Mouse (Mus musculus) midbrain, postnatal 0 days (tissue): ENCODE data around the gene Stx5a. TPM values are rescaled to one million over a fixed set of nuclear protein-coding genes. Genes with fewer than 3 reads are reported as not detected.

Experiments used
- ATAC-seq: fragments of 200-750 bp; cut with Nextera tagmentation; 2 replicates; pipeline ENCODE4 v1.8.0; 2017; ENCODE audit warnings: moderate number of reproducible peaks, mild to moderate bottlenecking, moderate TSS enrichment, moderate library complexity; ENCODE audit not compliant: low FRiP score
- DNase-seq: peaks from one replicate; pipeline ENCODE4 v3.0.0-alpha.2; 2015; ENCODE audit warnings: low spot score
- H3K27ac ChIP-seq: fragments of 300-500 bp; sonication (generic); 2 replicates; pipeline ENCODE4 v1.5.1; 2014; ENCODE audit warnings: low read depth, mild to moderate bottlenecking, low read length, mixed read lengths
- H3K27me3 ChIP-seq: fragments of 300-500 bp; sonication (generic); 2 replicates; pipeline ENCODE4 v1.6.1; 2014; ENCODE audit warnings: low read length, control low read depth, mixed read lengths; ENCODE audit not compliant: insufficient read depth
- H3K36me3 ChIP-seq: fragments of 300-500 bp; sonication (generic); 2 replicates; pipeline ENCODE4 v1.6.1; 2014; ENCODE audit warnings: low read length, control low read depth, mixed read lengths; ENCODE audit not compliant: insufficient read depth
- H3K4me1 ChIP-seq: fragments of 300-500 bp; sonication (generic); 2 replicates; pipeline ENCODE4 v1.6.1; 2014; ENCODE audit warnings: mild to moderate bottlenecking, control low read depth, antibody characterized with exemption, low read length, mixed read lengths; ENCODE audit not compliant: insufficient read depth
- H3K4me2 ChIP-seq: fragments of 300-500 bp; sonication (generic); 2 replicates; pipeline ENCODE4 v1.6.1; 2014; ENCODE audit warnings: low read depth, mild to moderate bottlenecking, low read length, mixed read lengths; ENCODE audit not compliant: poor library complexity, severe bottlenecking
- H3K4me3 ChIP-seq: fragments of 300-500 bp; sonication (generic); 2 replicates; pipeline ENCODE4 v1.5.1; 2014; ENCODE audit warnings: low read depth, mild to moderate bottlenecking, low read length, moderate library complexity
- H3K9ac ChIP-seq: fragments of 300-500 bp; sonication (generic); replicated peaks from 2 replicates; pipeline ENCODE4 v1.6.1; 2014; ENCODE audit warnings: mild to moderate bottlenecking, low read length, moderate library complexity, mixed read lengths; ENCODE audit not compliant: poor library complexity, severe bottlenecking
- H3K9me3 ChIP-seq: fragments of 300-500 bp; sonication (generic); 2 replicates; pipeline ENCODE4 v1.6.1; 2016; ENCODE audit warnings: low read length, control low read depth
- CTCF ChIP-seq: IDR thresholded peaks from 2 replicates; pipeline ENCODE4 v1.5.1; 2016; ENCODE audit warnings: antibody characterized with exemption, mild to moderate bottlenecking
- WGBS: fragments of 180-500 bp; shearing (Covaris S2); extraction: QIAGEN DNeasy Blood & Tissue Kit; methylation state at CpG from one replicate; pipeline ENCODE4 v1.1.7; 2014; 5-methylcytosine and 5-hydroxymethylcytosine counted together
- polyA plus RNA-seq: library from polyadenylated mRNA; unstranded; fragments of >200 nt; fragmentation: Nextera tagmentation; extraction: Ambion mirVana; gene quantifications from 2 replicates; pipeline ENCODE4 v1.2.1, GENCODE M21; 2015
- total RNA-seq: library from RNA; depleted of rRNA; stranded (reverse); fragments of >200 nt; gene quantifications from 2 replicates; pipeline ENCODE4 v1.2.3, GENCODE M21; 2014

Stx5a gene
- total and polyA plus RNA-seq, 2 experiments from 2014 or later = 104 to 112 TPM

DNA sequence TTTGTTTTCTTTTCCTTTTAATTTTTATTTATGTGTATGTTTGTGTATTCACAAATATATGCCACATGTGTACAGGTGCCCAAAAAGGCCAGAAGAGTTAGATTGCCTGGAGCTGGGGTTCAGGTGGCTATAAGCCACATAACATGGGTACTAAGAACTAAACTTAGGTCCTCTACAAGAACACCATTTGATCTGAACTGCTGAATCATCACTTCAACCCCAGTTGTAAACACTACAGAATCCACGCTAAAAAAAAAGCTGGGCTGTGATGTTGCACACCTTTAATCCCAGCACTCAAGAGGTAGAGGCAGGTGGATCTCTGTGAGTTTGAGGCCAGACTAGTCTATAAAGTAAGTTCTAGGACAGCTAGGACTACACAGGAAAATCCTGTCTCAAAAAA, 19.8 kb upstream of the Stx5a start:
- no peak for TF ChIP-seq CTCF
- no peak for ATAC-seq
- H3K9ac ChIP-seq = no peak overlapping the region; the same call in 1 of the 2 replicates
- H3K36me3 ChIP-seq = peaks cover 9% of the 10 kb centered on the region; the same call in 1 of the 2 replicates
- H3K4me1 ChIP-seq = peaks cover 10% of the 10 kb centered on the region; the same call in 1 of the 2 replicates
- H3K4me2 ChIP-seq = peak overlapping the region; percentile 62
- no peak for DNase-seq
- WGBS = 78% methylated on average over 1 of the region's 1 CpGs
- H3K9me3 ChIP-seq = no peaks in the 10 kb centered on the region
- H3K27ac ChIP-seq = no peak overlapping the region
- no peaks in the 10 kb centered on the region for H3K27me3 ChIP-seq
- peak overlapping the region; percentile 69 for H3K4me3 ChIP-seq

DNA sequence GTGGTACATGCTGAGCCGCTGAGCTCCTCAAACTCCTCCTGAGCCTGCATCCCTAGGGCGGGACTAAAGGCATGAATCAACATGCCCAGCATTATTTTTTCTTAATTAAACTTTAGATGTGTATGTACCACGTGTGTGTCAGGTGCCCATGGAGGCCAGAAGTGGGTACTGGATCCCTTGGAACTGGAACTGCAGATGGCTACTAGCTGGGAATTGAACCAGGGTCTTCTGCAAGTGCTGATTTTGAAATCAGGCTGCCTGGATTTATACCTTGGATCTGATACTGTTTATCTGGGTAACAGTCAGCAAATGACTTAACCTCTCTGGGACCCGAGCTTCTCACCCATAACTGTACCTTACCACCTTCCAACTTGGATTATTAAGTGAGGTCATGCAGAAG, 19.2 kb upstream of the Stx5a start:
- peak overlapping the region; percentile 97; the same call in 1 of the 2 replicates for H3K27ac ChIP-seq
- 67% methylated on average over 4 of the region's 4 CpGs for WGBS
- no peak for ATAC-seq
- H3K9me3 ChIP-seq = no peaks in the 10 kb centered on the region
- H3K36me3 ChIP-seq = peaks cover 11% of the 10 kb centered on the region; the same call in 1 of the 2 replicates
- H3K4me3 ChIP-seq = peak overlapping the region; percentile 69
- H3K9ac ChIP-seq = peak overlapping the region; percentile 91
- peak overlapping the region; percentile 62 for H3K4me2 ChIP-seq
- no peak for DNase-seq
- peaks cover 10% of the 10 kb centered on the region; the same call in 1 of the 2 replicates for H3K4me1 ChIP-seq
- no peak for TF ChIP-seq CTCF
- H3K27me3 ChIP-seq = no peaks in the 10 kb centered on the region

DNA sequence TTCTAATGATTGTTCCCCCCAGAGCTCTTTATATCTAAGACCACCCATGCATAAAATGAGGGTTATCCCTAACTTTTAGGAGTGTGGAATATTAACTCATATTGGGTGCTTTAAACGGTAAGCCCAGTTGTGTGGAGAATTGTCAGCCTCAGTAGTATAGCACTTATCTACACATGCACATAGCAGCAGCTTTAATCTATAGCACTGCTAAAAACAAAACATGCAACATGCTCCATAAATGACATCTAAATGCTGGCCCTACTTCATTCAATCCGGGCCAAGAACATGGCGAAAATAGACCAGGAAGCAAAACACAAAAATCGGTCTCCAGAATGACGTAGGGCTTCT, 18.7 kb upstream of the Stx5a start:
- Histone ChIP-seq H3K4me2 (peak overlapping the region; percentile 62), H3K27me3 (no peaks in the 10 kb centered on the region), H3K9me3 (no peaks in the 10 kb centered on the region), H3K9ac (peak overlapping the region; percentile 91), H3K36me3 (peaks cover 11% of the 10 kb centered on the region; the same call in 1 of the 2 replicates), H3K27ac (peak overlapping the region; percentile 97), H3K4me1 (peaks cover 10% of the 10 kb centered on the region; the same call in 1 of the 2 replicates), H3K4me3 (peak overlapping the region; percentile 69)
- TF ChIP-seq CTCF = no peak
- no peak for ATAC-seq
- no peak for DNase-seq
- WGBS = 1% methylated on average over 5 of the region's 5 CpGs

DNA sequence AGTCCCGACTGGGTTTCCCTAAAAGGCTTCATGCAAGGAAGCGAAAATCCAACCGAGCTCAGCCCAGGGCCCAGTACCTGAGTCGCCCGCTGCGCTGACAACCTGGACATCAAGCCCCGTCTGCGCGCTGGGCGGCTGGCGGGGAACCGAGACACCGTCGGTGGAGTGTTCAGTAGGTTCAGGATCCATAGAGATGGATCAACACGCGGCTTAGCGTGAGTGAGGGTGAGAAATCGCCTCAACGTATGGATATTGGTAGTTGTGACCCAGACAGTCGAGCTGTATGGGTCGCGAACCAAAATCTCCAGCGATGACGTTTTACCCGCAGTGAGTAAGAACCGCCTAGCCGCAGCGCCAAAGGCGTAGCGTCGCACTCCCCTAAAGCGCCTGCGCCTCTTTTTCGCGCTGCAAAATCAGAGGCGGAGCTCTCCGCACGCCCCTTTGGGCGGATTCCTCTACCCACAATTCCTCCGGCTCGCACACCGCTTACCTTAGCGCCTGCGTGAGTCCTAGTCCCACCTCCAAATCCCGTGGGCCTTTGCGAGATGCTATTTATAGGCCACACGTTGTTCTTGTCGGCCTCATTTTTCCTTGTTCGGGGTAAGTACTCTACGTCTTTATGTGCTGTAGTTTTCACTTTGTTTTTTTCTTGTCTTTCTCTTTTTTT, 18.2 kb upstream of the Stx5a start, which contains the start of gene Slc3a2:
Slc3a2 (minus strand) TSS at position 463 of the 667 bp plus-strand sequence.
- peak within 1 kb of the TSS; percentile 69 for H3K4me3 ChIP-seq
- DNase-seq = peak; percentile 100
- under 1% methylated on average over 50 of the region's 50 CpGs for WGBS
- H3K27me3 ChIP-seq = no peaks in the 10 kb centered on the region
- no peak; the same call in 1 of the 2 replicates for TF ChIP-seq CTCF
- H3K9ac ChIP-seq = peak within 1 kb of the TSS; percentile 92
- H3K36me3 ChIP-seq = peaks cover 11% of the 10 kb centered on the region; the same call in 1 of the 2 replicates
- peak; percentile 95 for ATAC-seq
- peaks cover 10% of the 10 kb centered on the region; the same call in 1 of the 2 replicates for H3K4me1 ChIP-seq
- peak within 1 kb of the TSS; percentile 62 for H3K4me2 ChIP-seq
- H3K9me3 ChIP-seq = no peaks in the 10 kb centered on the region
- peak within 1 kb of the TSS; percentile 97 for H3K27ac ChIP-seq

DNA sequence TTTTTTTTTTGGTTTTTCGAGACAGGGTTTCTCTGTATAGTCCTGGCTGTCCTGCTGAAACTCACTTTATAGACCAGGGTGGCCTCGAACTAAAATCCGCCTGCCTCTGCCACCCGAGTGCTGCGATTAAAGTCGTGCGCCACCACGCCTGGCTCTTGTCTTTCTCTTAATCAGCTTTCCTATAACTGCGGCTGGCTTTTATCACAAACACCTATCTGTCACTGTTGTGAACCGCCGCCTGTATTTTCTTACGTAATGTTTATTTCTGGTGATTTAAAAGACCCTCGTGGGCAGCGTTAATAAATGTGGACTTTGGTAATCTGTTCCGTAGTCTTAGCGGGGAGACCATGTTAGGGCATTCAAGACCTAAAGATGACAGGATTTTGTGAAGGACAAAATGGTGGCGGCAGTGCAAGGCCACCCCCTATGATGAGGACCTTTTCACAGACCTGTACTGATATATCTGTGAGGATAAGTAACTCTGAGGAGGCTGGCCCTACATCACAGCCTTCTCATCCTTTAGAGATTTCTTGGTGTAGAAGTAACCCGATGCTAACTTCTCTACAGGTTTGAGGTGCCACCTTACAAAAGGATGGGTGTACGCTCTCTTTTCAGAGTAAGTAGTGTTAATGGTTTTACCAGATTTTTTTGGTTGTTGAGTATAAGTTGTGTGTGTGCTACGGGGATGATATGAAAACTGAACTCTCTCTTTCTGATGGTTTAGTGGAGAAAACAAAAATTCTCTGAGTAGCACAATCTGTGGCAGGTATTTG, 17.5 kb upstream of the Stx5a start:
- WGBS = under 1% methylated on average over 20 of the region's 20 CpGs
- DNase-seq (peak; percentile 45), ATAC-seq (no peak)
- peak overlapping the region; percentile 59 for H3K4me2 ChIP-seq
- peaks cover 10% of the 10 kb centered on the region; the same call in 1 of the 2 replicates for H3K4me1 ChIP-seq
- H3K4me3 ChIP-seq = peak overlapping the region; percentile 69
- peaks cover 11% of the 10 kb centered on the region; the same call in 1 of the 2 replicates for H3K36me3 ChIP-seq
- TF ChIP-seq CTCF = no peak
- no peaks in the 10 kb centered on the region for H3K27me3 ChIP-seq
- peak overlapping the region; percentile 77 for H3K27ac ChIP-seq
- H3K9me3 ChIP-seq = no peaks in the 10 kb centered on the region
- H3K9ac ChIP-seq = peak overlapping the region; percentile 92
